Mouse (Mus musculus): Measurements from ENCODE around the gene Npl. TPM values are rescaled to one million over a fixed set of nuclear protein-coding genes. Genes with fewer than 3 reads are reported as not detected.
A peak's percentile ranks its signal among the peaks of the same experiment; 100 is the strongest.

Gene Npl
- total and polyA plus RNA-seq, 2 experiments from 2014 or later: 11.6 to 12.3 TPM

DNA sequence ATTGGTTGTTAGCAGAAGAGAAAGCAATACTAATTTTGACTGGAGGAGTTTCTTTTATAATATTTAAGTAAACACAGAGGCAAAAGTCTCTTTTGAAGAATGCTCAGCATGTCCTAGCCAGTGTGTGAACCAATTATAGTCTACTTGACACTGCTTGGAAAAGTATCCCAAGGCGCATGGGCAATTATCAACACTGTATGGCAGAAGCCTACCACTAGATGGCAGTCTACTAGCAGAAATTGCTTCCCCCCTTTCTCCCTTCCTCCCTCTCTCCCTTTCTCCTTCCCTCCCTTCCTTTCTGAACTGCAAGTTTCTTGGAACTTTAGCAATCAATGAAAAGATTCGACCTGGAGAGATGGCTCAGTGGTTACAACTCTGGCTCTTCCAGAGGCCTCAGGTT, 7.1 kb upstream of the Npl start:
- no peaks in the 10 kb centered on the region for H3K27me3 ChIP-seq (ENCODE audit: insufficient read depth, low read length)
- no peak overlapping the region for H3K4me3 ChIP-seq (ENCODE audit: low read depth, low read length)
- peak; percentile 97 for TF ChIP-seq CTCF (IDR thresholded peaks at IDR 0.05)
- no peak overlapping the region for H3K27ac ChIP-seq (ENCODE audit: low read depth, low read length)
- H3K36me3 ChIP-seq (ENCODE audit: insufficient read depth, low read length): no peaks in the 10 kb centered on the region
- H3K4me2 ChIP-seq (ENCODE audit: low read depth, low read length, poor library complexity, severe bottlenecking): no peak overlapping the region
- no peak overlapping the region for H3K9ac ChIP-seq (replicated peaks; ENCODE audit: low read length, poor library complexity, severe bottlenecking)
- ATAC-seq (ENCODE audit: low FRiP score) (peak; percentile 74; the same call in 1 of the 2 replicates), DNase-seq (ENCODE audit: low spot score) (peak; percentile 88)
- H3K9me3 ChIP-seq (ENCODE audit: low read length): no peaks in the 10 kb centered on the region
- H3K4me1 ChIP-seq (ENCODE audit: insufficient read depth, low read length): no peaks in the 10 kb centered on the region
- 10% methylated on average over 2 of the region's 2 CpGs for WGBS

- WGBS: 91% methylated on average over 4 of the region's 4 CpGs
- no peak for TF ChIP-seq CTCF (IDR thresholded peaks at IDR 0.05)
- Histone ChIP-seq H3K4me1 (ENCODE audit: insufficient read depth, low read length) (no peaks in the 10 kb centered on the region), H3K9me3 (ENCODE audit: low read length) (no peaks in the 10 kb centered on the region), H3K4me3 (ENCODE audit: low read depth, low read length) (no peak overlapping the region), H3K27ac (ENCODE audit: low read depth, low read length) (no peak overlapping the region), H3K9ac (replicated peaks; ENCODE audit: low read length, poor library complexity, severe bottlenecking) (no peak overlapping the region), H3K27me3 (ENCODE audit: insufficient read depth, low read length) (no peaks in the 10 kb centered on the region), H3K36me3 (ENCODE audit: insufficient read depth, low read length) (no peaks in the 10 kb centered on the region), H3K4me2 (ENCODE audit: low read depth, low read length, poor library complexity, severe bottlenecking) (no peak overlapping the region)
- no peak for DNase-seq (ENCODE audit: low spot score)
- no peak for ATAC-seq (ENCODE audit: low FRiP score)
Measured at GRCm38 (mm10) chr1:153556202-153556601, 6.4 kb upstream of the Npl start.

GRCm38 (mm10) chr1:153550814-153551213, 969 bp upstream of the Npl start:
- Histone ChIP-seq H3K9ac (replicated peaks; ENCODE audit: low read length, poor library complexity, severe bottlenecking) (no peak overlapping the region), H3K27ac (ENCODE audit: low read depth, low read length) (no peak overlapping the region), H3K4me3 (ENCODE audit: low read depth, low read length) (no peak overlapping the region), H3K36me3 (ENCODE audit: insufficient read depth, low read length) (no peaks in the 10 kb centered on the region), H3K9me3 (ENCODE audit: low read length) (no peaks in the 10 kb centered on the region), H3K27me3 (ENCODE audit: insufficient read depth, low read length) (no peaks in the 10 kb centered on the region), H3K4me2 (ENCODE audit: low read depth, low read length, poor library complexity, severe bottlenecking) (no peak overlapping the region), H3K4me1 (ENCODE audit: insufficient read depth, low read length) (no peaks in the 10 kb centered on the region; the same call in 1 of the 2 replicates)
- ATAC-seq (ENCODE audit: low FRiP score) (no peak), DNase-seq (ENCODE audit: low spot score) (peak; percentile 57)
- peak; percentile 80 for TF ChIP-seq CTCF (IDR thresholded peaks at IDR 0.05)
- 27% methylated on average over 3 of the region's 3 CpGs for WGBS

DNA sequence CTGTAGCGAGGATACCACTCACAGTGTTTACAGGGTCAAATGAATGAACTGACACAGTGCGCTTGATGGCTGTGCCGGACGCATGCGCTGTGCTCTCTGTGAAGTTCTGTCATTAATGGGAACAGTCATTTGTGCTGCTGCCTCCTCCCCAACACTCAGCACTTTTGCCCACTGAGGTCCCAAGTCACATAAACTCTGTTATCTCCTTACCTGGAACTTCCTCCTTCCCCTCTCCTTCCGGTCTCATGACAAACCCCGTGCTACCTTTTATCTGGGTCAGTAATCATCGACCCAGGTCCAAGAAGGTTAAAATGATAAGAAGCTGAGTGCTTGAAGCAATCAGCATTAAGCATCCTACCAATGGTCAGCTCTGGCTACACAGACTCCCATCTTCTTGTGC, 2.3 kb downstream of the Npl start:
- ATAC-seq (ENCODE audit: low FRiP score): no peak
- no peak for TF ChIP-seq CTCF (IDR thresholded peaks at IDR 0.05)
- WGBS: 83% methylated on average over 8 of the region's 8 CpGs

DNA sequence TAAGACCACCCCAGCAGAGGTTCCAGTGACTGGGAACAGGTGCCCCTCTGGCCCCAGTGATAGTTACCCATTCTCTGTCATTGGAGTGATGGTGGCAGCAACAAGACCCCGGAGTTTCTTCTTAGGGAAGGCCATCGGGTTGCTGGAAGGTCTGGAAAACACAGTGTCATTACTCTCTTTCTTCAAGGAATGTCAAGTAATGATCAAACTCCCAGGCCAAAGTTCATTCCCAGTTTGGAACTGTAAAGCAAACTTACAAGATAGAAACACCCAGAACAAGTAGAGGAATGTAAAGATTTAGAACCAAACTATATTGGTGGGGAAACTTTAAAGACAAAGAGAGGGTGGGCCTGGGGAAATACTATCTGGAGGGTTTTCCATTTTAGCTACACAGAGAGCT, 4.6 kb downstream of the Npl start:
- peaks cover 3% of the 10 kb centered on the region; the same call in 1 of the 2 replicates for H3K4me1 ChIP-seq (ENCODE audit: insufficient read depth, low read length)
- no peaks in the 10 kb centered on the region for H3K9me3 ChIP-seq (ENCODE audit: low read length)
- H3K27ac ChIP-seq (ENCODE audit: low read depth, low read length): no peak overlapping the region
- ATAC-seq (ENCODE audit: low FRiP score) (no peak), DNase-seq (ENCODE audit: low spot score) (no peak)
- no peaks in the 10 kb centered on the region for H3K27me3 ChIP-seq (ENCODE audit: insufficient read depth, low read length)
- no peak overlapping the region for H3K9ac ChIP-seq (replicated peaks; ENCODE audit: low read length, poor library complexity, severe bottlenecking)
- no peak overlapping the region for H3K4me2 ChIP-seq (ENCODE audit: low read depth, low read length, poor library complexity, severe bottlenecking)
- no peaks in the 10 kb centered on the region for H3K36me3 ChIP-seq (ENCODE audit: insufficient read depth, low read length)
- H3K4me3 ChIP-seq (ENCODE audit: low read depth, low read length): no peak overlapping the region
- TF ChIP-seq CTCF (IDR thresholded peaks at IDR 0.05): no peak
- WGBS: 92% methylated on average over 2 of the region's 2 CpGs

More for the DNA sequence above, 2.3 kb downstream of the Npl start:
- DNase-seq (ENCODE audit: low spot score): no peak
- no peaks in the 10 kb centered on the region; the same call in 1 of the 2 replicates for H3K4me1 ChIP-seq (ENCODE audit: insufficient read depth, low read length)
- no peak overlapping the region for H3K4me3 ChIP-seq (ENCODE audit: low read depth, low read length)
- no peaks in the 10 kb centered on the region for H3K36me3 ChIP-seq (ENCODE audit: insufficient read depth, low read length)
- H3K9ac ChIP-seq (replicated peaks; ENCODE audit: low read length, poor library complexity, severe bottlenecking): no peak overlapping the region
- no peaks in the 10 kb centered on the region for H3K27me3 ChIP-seq (ENCODE audit: insufficient read depth, low read length)
- H3K9me3 ChIP-seq (ENCODE audit: low read length): no peaks in the 10 kb centered on the region
- H3K4me2 ChIP-seq (ENCODE audit: low read depth, low read length, poor library complexity, severe bottlenecking): no peak overlapping the region
- no peak overlapping the region for H3K27ac ChIP-seq (ENCODE audit: low read depth, low read length)

DNA sequence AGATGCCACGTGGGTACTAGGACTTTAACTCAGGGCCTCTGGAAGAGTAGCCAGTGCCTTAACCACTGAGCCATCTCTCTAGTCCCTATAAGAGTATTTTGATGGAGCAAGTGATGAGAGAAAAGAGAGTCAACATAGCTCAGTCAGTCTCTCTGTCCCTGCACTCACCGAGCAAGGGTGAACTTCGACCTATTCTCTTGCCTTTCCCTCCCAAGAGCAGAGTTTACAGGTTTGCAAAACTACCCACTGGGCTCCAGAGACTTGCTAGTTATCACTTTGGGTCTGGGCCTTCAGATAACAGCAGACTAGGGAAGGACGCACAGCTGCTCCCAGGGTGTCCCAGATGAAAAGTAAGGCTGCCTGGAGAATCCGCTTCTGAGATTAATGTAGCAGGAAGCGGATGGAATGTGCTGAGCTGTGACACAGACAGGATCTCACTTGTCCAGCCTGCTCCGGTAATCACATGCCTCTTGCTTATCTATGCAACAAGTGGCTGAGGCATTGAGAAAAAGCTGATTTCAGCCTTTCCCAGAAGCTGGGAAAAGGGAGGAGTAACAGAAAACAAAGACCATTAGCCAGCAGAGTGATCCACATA, 7.0 kb downstream of the Npl start:
- ATAC-seq (ENCODE audit: low FRiP score): no peak

More for the DNA sequence above, 7.0 kb downstream of the Npl start:
- H3K36me3 ChIP-seq (ENCODE audit: insufficient read depth, low read length): no peaks in the 10 kb centered on the region
- H3K27ac ChIP-seq (ENCODE audit: low read depth, low read length): no peak overlapping the region
- no peak for TF ChIP-seq CTCF (IDR thresholded peaks at IDR 0.05)
- WGBS: 51% methylated on average over 7 of the region's 7 CpGs
- no peaks in the 10 kb centered on the region for H3K9me3 ChIP-seq (ENCODE audit: low read length)
- H3K27me3 ChIP-seq (ENCODE audit: insufficient read depth, low read length): no peaks in the 10 kb centered on the region
- H3K9ac ChIP-seq (replicated peaks; ENCODE audit: low read length, poor library complexity, severe bottlenecking): no peak overlapping the region
- peaks cover 6% of the 10 kb centered on the region; the same call in 1 of the 2 replicates for H3K4me1 ChIP-seq (ENCODE audit: insufficient read depth, low read length)
- no peak for DNase-seq (ENCODE audit: low spot score)
- H3K4me3 ChIP-seq (ENCODE audit: low read depth, low read length): no peak overlapping the region
- no peak overlapping the region for H3K4me2 ChIP-seq (ENCODE audit: low read depth, low read length, poor library complexity, severe bottlenecking)

Measured in midbrain, postnatal 0 days (tissue).